Mouse (Mus musculus): Measurements from ENCODE around the gene Tbc1d9.

- no peak for TF ChIP-seq CTCF (IDR thresholded peaks at IDR 0.05; ENCODE audit: borderline replicate concordance, insufficient read depth, low read length)
- TF ChIP-seq POLR2A (IDR thresholded peaks at IDR 0.05; ENCODE audit: low read depth, low read length) = no peak
Observed at GRCm38 (mm10) chr8:83149124-83149523, 16.0 kb upstream of the Tbc1d9 start.
